Mouse (Mus musculus) thymus, adult 18-20 months (tissue): ENCODE measurements at regions not wholly inside any gene's neighbourhood (a gene's known extent, or its start where the extent isn't known, plus 50 kb on each side); places are given as distances from the start of the nearest gene placed in this dataset.

Experiments used
- DNase-seq, 2 experiments: peaks; one replicate each; pipeline ENCODE4 v3.0.0; 2022; ENCODE audit warnings: mixed read lengths in 2 of 2

DNA sequence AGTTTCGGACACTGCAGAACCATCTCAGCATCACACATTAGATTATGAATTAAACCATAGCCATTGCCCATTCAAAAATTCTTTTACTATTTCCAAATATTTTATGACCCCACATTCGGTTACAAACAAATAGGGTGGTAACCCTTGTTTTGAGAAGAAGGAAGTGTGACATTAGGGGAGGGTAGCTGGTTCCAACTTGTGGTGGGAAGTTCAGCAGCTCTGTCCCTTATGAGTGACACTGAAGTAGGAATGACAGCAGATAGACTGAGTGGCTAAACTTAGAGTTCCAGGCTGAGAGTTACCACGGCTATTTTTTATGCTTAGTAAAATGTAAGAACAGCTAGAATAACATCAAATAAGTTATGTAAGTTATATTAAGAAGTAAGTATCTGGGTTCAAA lies 257.1 kb upstream of the Pkn2 start:
- no peak for DNase-seq

GRCm38 (mm10) chr3:143134528-143134927 lies 252.7 kb upstream of the Pkn2 start:
- no peak for DNase-seq

- DNase-seq: no peak
These were observed 226.0 kb upstream of the Pkn2 start for GRCm38 (mm10) chr3:143107733-143108291.

DNA sequence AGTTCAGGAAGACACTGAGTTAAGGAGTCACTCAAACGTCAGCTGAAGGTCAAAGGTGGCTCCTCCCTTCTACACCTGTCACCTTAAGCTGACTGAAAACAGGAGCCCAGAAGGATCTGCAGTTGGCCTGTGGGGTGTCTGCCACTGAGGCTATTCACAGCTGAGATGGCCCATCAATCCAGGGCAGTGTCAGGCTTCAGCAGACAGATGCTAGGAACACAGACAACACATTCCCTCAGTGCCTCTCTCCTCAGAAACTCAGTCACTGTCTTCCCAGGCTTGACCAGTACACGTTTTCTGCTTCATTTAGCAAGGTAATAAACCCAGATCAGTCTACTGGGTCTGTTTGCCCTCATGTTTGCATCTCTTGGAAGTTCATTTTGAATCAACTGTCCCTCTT lies 222.9 kb upstream of the Pkn2 start:
- no peak for DNase-seq

DNA sequence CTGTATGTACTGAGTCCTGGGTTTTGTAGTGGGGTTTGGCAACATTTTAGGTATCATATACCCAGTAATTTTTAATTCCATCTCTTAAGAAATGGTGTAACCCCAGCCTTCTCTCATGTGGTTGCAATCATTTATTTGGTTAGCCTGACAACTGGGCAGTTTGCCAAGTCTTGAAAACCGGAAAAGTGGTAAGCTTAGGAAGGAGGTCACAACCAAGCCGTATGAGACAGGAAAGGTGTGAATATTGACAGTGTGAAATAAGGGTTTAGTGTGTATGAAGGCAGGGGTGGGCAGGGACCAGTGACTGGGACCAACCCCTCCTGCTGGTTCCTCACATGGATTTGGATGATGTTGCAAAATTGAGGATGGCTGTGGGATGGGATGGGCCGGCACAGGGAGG lies 221.5 kb upstream of the Pkn2 start:
- no peak for DNase-seq

- DNase-seq: no peak
These were observed 219.2 kb upstream of the Pkn2 start for GRCm38 (mm10) chr3:143100810-143101645.

GRCm38 (mm10) chr3:143100203-143100602 lies 218.4 kb upstream of the Pkn2 start:
- DNase-seq: no peak

- no peak for DNase-seq
These were observed 210.4 kb upstream of the Pkn2 start for GRCm38 (mm10) chr3:143092206-143092605.

DNA sequence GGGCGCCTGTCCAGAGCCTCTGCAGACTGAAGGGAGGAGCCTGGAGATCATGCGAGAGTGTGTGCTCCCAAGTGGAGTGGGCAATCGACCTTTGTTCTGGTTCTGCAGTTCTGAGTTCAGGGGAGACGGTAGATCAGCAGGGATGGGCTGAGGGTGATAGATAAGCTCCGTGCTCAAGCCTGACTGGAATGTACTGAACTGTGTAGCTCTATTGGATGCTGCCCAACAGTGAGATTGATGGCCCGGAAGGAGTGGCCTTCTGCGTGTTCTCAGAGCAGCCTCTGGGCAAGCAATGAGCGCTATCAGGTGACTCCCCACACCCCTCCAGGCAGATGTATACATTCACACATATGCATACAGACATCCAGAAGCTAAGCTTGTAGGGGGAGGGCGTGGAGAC lies 209.1 kb upstream of the Pkn2 start:
- DNase-seq: no peak

- DNase-seq: no peak
These were observed 208.5 kb upstream of the Pkn2 start for GRCm38 (mm10) chr3:143090316-143090715.

DNA sequence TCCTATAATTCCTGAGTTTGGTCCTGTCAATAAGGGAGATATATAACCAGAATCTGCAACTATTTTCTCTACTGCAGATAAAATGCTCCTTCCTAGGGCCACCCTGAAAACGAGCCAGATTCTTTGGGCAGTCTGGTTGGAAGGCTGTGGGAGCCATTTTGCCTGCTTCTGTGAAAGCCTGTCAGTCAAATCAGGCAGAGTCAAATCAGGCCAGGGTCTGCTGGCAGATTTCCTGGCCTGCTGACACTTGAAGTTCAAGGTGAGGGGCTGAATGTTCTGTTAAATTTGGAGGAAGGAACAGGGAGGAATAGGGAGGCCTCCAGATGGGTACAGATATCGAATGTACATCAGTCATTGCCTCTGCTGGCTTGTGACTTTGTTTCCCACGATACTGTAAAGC lies 206.0 kb upstream of the Pkn2 start:
- no peak for DNase-seq

DNA sequence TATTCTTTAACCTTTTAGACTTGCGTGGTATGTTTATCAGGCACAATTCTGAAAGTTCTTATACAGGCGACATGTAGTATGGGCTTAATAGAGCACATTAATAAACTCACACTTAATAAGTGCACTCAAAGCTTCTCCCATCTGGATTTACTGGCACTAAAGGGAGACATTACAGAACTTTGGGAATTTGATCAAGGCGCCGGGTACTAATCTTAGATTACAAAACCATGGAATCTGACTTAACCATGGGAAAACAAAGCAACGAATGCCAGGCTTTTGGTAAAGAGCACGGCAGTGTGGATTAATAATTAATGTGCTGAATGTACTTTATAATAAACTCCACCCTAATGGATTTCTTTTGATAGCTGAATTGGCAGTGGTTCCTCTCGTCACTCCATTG lies 196.5 kb upstream of the Pkn2 start:
- no peak for DNase-seq

- DNase-seq: no peak
These were observed 190.1 kb upstream of the Pkn2 start for GRCm38 (mm10) chr3:143071839-143072373.

DNA sequence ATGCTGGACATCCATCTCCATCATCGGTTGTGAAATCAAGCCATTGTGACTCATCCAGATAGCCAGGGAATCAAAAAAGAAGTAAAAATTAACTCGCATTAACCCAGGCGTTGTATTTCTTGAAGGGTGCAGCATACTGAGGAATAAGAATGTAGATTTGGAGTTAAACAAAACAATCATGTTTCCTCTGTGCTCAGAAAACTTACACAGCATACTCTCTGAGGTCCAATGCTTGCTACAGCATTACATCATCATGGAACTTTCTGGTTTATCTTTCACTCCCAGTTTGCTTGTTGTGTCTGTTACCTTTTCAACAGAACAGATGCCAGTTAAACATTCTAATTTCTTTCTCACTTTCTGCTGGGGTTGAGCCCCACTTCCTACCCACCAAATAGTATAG lies 173.1 kb upstream of the Pkn2 start:
- DNase-seq: no peak

DNA sequence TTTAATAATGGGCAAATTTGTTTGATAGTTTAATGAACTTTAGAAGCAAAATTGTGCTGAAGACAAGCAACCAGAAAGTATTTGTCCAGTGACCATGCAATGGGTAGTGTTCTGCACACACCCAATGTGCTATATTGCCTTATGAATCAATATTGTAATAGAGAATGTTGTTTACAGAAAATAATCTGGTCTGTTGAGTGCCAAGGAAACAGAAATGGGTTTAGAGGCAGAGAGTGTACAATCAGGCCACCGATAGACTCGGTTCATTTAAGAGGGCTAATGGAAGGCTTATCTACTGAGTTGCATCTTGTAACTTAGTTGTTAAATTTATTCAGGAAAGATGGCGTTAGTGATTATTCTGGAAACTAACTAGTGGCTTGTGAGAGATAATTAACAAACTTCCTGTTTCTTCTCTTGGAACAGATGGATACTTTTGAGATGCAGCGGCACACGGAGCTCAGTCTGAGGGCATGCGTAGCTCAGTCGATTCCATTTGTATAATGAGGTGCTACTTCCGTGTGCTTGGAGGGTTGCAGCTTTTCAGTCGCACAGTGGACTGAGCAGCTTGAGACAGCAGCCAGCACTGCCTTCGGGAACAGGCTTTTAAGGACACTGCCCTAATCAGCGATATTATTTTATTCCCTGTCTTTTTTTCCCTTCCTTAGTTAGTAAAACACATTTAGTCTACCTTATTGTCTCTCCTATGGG lies 171.6 kb upstream of the Pkn2 start:
- no peak for DNase-seq

GRCm38 (mm10) chr3:143040666-143041065 lies 158.9 kb upstream of the Pkn2 start:
- no peak for DNase-seq

DNA sequence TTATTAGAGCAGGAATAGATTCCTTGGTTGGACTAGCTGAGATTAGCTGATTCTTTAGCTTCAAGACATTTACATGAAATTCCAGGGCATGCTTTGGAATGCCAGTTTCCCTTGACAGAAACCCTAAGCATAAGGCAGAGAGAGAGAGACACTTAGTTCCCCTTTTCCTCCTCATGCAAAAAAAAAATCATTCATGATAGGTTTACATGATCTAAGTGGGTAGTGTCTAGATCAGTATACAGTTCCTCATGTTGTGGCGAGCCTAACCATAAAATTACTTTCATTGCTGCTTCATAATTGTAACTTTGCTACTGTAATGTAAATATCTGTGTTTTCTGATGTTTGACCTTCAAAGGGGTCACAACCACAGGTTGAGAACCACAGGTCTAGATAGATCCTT lies 154.3 kb upstream of the Pkn2 start:
- DNase-seq: no peak

- no peak for DNase-seq
These were observed 152.8 kb upstream of the Pkn2 start for GRCm38 (mm10) chr3:143034588-143034987.

- DNase-seq: no peak
These were observed 140.7 kb upstream of the Pkn2 start for GRCm38 (mm10) chr3:143022486-143022885.

- no peak for DNase-seq
These were observed 139.5 kb upstream of the Pkn2 start for GRCm38 (mm10) chr3:143021159-143021871.

- DNase-seq: no peak
These were observed 135.7 kb upstream of the Pkn2 start for GRCm38 (mm10) chr3:143017480-143017879.

DNA sequence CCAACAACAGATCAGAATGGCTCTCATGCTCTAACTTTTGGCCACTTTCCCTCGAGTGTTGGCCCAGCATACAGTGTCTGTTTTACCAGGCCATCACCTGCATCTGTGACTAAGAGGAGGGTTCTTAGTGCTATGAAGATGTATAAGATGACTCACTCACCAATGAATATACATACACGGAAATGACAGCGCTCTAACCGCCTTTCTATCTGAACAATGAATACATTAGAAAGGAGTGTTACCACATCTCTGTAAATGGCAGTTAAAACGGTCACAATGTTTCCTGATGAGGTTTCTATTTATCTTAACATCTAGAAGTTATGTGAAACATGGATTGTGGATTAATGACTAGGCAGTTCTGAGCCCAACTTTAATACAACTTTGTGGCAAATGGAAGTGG lies 135.0 kb upstream of the Pkn2 start:
- DNase-seq: no peak

DNA sequence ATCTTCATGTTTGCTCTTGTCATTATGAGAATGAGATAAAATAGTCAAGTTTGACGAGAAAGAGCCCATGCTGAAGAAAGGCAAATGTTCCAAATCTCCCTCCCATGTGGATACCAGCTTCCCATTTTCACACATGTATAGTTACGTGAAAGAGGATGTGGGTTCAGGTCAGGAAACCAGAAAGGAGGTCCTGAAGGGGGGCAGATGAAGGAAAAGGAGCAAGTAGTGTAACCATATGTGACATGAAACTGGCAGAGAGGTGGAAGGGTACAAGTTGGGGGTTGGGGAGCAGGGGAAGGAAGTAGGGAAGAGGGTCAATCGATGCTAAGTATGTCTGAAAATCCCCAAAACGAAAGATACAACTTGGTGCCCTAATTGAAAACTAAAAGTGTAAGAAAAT lies 132.6 kb upstream of the Pkn2 start:
- DNase-seq: no peak
